Mouse (Mus musculus): ENCODE results near the gene Skap1.

The Skap1 gene

DNA sequence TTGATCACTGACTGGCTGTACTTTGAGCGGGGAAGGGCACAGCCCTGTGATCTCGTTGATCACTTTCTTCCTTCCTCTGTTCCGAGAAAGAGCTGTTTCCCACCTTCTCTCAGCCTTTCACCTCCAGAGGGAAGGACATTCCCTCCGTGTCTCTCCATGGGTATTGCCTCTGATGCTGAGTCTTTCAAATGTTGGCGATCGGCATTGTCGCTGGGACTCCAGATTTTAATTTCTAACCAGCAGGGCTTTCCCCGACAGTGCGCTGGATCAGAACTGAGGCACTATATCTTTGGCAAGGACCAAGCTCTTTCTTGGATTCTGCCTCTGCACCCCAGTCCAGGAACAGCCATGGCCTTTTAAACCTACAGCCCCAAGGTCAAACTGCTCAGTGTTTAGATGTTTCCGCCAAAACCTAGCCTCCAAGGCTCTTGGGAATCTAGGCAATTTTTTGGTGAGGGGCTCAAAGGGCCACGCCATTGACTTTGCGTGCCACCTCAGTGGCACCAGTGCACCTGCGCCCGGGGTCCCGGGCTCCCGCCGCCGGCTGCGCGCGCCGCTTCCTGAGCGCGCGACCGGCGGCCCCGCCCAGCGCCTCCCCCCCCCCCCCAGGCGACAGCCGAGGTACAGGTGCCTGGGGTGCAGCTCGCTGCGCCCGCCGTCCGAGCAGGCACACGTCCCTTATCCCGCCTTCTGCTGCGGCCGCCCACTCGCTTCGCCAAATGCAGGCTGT is at the start of gene Skap1:
Skap1 (plus strand) TSS at position 608 of the 730 bp plus-strand sequence.
- no peak for DNase-seq (ENCODE audit: low spot score)

DNA sequence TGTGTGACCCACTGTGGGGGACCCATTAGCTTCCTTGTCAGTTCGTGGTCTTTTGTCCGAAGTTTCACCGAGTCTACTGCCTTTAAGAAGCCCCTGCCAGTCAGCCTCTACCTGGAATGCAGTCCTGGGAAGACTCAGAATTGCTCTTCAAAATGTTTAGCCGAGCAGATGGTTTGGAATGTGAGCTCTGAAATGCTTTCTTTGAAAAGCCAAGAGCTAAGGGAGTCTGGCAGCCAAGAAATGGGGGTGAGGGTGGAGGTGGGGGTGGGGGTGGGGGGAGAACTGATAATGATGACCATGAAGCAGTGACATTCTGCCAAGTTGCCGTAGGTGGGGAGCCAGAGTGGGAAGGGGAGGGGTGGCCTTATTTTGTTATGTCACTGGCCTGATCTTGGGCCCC is 43.3 kb upstream of the Skap1 start:
- no peak for DNase-seq (ENCODE audit: low spot score)

DNA sequence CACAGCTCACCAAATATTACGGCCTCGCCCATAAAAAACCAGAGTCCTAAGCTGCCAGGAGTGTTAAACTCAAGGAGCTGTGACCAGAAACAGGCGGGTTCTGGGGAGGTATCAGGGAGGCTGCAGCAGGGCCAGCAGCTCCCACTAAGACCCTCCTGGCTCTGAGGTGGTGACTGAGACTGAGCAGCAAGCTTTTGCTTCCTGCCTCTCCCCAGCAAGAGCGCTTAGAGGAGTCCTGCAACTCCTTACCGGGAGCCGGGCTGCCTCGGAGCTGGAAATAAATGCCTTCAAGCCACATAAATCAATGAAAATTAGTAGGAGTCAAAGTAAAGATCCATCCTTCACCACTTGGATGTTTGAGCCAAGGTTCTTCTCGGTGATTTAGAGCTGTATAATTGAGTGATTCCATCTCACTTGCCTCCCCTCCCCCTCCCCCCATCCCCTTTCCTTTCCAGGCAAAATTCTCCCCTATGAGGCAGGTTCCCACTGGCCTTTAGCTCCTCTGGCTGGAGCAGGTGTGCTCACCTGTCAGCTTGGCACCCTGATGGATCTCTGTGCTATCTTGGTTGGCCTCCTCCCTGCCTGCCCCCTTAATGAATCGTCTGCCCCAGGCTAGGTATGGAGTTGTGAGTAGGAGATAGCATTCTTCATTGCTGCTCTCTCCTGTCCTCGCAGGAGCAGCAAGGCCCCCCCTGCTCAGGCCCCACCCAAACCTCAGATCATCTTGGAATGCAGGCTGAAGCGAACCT is 42.7 kb upstream of the Skap1 start:
- no peak for DNase-seq (ENCODE audit: low spot score)

DNA sequence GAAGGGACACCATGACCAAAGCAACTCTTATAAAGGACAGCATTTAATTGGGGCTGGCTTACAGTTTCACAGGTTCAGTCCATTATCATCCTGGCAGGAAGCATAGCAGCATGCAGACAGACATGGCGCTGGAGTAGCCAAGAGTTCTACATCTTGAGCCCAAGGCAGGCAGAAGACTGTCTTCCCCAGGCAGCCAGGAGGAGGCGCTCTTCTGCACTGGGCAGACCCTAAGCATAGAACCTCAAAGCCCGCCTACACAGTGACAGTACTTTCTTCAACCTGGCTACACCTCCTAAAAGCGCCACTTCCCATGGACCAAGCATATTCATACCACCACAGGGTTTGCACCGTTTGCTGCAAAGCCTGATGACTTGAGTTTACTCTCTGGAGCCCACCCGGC is 39.2 kb upstream of the Skap1 start:
- DNase-seq (ENCODE audit: low spot score): no peak

DNA sequence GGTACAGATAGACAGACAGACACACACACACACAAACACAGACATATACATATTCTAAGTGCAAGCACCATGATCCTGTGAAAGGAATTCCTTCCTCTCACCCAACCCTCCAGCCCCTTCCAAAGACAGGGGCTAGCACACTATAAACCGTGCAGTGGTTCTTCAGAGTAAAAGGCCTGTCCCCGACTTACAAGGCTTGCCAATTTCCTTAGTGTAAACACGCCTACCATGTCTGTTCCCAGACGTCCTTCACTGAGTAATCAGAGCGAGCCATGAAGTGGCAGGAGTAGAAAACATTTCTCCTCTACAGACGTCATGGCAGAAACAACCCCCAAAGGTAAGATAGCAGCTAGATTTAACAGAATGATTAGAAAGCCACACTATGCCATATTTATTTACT is 38.2 kb upstream of the Skap1 start:
- no peak for DNase-seq (ENCODE audit: low spot score)

DNA sequence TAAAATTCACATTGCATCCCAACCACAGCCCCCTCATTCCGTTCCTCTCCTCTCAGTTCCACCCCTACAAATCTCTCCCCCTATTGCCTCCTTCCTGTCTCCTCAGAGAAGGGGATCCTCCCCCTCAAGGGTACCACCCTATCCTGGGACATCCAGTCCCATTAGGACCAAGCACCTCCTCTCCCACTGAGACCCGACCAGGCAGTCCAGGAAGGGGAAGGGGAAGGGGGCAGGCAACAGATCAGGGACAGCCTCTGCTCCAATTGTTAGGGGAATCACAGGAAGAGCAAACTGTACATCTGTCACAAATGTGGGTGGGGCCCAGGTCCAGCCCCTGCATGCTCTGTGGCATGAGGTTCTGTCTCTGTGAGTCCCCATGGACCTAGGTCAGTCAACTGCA is 37.6 kb upstream of the Skap1 start:
- DNase-seq (ENCODE audit: low spot score): no peak

DNA sequence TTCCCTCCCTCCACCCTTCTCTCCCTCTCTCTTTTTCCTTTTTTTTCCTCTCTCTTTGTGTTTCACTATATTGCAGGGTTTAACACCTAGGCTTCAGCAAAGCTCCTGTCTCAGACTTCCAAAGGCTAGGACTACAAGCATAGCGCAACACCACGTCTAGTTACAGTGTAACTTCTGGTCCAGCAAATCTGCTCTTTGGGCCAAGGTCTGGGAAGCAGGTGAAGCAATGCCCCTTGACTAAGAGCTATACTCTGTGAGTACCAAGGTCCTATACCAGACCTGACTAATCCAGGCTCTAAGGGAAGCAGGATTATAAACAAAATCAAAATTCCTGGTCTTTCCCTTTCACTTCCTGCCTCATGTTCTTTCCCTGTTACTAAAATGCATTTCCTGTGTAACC is 35.3 kb upstream of the Skap1 start:
- DNase-seq (ENCODE audit: low spot score): no peak

DNA sequence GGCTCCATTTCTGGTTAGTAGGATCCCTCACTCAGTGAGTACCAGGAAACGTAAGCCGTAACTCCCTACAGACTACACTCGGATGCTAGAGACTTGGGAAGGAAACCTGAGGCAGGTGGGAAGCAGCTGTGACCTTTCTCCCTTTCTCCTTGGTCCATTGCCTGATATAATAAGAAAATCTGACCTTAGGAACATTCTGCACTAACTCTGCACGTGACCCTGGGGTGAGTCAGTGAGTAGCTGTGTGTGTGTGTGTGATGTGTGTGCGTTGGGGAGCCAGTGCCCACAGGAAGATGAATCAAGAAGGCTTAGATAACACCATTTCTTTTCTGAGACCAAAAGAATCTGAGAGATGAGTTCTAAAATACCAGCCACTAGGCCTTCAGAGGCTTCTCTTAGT is 34.5 kb upstream of the Skap1 start:
- no peak for DNase-seq (ENCODE audit: low spot score)

DNA sequence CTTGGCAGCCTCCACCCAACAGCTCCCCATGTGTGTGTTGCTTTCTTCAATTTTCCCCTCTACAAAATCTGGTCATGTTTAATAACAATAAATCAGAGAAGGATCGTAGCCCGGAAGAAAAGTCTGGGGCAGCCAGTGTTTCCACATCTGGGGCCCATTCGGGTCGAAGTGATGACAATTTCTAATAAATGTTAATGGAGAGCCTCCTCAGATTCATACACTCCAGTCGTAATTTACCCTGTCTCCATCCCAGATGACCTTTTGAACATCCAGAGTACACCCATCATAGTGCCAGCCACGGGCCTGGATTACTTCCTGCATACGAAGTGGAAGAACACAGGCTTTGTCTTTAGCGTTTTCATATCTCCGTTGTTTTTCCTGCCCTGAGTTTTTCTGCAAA is 32.5 kb upstream of the Skap1 start:
- DNase-seq (ENCODE audit: low spot score): no peak

DNA sequence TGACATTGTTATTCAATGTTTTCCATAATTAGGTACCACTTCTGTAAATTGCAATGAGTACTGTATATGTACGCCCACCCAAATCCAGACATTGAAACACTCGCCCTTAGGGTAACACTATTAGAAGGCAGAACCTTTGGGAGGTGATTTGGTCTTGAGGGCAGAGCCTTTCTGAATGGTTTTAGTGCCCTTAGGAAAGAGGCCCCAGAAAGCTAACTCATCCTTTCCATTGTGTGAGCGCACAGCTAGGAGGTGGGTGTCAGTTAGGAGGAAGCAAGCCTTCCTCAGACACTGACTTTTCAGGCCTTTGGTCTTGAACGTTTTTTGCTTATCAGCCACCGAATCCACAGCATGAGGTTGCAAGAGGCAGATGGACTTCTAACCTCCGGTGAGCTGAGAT is 29.5 kb upstream of the Skap1 start:
- DNase-seq (ENCODE audit: low spot score): no peak

DNA sequence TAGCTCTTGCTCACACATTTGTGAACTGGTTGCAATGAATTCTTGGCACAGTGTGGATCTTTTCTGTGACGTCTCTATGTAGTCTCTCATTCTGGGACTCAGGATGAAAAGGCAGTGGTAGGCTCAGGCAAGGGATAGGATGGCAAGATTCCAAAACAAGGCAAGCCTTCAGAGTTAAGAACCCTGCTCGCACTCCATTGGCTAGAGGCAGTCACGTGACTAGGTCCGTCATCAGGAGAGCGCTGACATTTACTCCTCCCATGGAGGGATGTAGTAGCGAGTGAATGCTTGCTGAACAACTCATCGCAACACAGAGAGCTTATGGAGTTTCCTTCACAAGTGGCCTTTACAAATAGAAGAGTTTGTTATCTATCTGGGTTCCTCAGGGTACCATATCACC is 27.9 kb upstream of the Skap1 start:
- DNase-seq (ENCODE audit: low spot score): no peak

DNA sequence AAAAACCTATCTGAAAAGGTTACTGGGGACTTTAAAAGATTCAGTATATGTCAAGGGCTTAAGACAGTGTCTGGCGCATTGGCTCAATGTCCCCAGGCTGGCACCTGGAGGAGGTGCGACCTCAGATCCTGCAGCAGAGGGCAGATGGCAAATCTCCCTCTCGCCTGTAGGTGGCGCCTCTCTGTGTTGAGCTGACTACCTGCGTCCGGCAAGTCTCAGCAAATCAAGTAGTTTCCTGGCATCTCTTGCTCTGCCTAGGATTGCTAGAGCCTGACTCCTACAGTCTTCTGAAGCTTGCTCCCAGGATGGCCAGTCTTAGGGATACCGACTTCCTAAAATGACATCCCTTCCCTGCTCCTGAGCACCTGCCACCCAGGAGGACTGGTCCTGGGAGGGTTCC is 25.6 kb upstream of the Skap1 start:
- peak; percentile 12 for DNase-seq (ENCODE audit: low spot score)

DNA sequence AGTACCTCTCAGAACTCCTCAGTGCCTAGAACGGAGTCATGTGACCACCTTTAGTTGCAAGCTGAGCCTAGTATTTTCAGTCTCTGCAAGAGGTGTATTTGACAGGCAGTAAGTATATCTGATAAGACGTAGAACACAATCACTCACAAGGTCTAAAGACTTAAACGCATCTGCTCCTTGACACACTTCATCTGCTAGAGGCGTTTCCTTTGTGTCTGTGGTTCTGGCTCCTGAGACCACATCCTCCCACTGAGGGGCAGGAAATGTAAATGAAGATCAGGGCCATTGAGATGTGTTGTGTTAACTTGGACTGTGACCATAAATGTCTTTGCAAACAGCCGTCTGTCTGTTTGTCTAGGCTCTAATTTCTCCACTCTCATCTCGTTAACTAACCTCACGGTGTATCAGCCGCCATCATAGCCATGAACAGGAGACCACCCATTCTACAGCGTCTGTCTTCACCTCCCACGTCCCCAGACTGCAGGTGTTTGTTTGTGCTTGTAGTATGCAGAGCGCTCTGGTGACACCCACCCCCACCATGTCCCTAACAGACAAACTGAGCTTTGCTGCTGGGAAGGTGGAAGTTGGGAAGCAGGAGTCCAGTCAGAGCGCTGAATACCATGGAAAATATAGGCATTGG is 22.7 kb upstream of the Skap1 start:
- no peak for DNase-seq (ENCODE audit: low spot score)

DNA sequence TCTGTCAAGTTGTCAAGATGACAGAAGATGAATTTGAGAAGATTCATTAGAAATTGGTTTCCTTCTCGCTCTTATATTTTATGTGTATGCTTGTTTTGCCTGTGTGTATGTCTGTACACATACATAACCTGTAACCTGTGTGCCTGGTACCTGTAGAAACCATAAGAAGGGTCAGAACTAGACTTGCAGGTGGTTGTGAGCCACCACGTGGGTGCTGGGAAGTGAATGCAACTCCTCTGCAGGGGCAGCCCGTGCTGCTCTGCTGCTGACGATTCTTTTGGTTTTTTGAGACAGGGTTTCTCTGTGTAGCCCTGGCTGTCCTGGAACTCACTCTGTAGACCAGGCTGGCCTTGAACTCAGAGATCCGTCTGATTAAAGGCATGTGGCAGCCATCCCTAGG is 21.9 kb upstream of the Skap1 start:
- no peak for DNase-seq (ENCODE audit: low spot score)

DNA sequence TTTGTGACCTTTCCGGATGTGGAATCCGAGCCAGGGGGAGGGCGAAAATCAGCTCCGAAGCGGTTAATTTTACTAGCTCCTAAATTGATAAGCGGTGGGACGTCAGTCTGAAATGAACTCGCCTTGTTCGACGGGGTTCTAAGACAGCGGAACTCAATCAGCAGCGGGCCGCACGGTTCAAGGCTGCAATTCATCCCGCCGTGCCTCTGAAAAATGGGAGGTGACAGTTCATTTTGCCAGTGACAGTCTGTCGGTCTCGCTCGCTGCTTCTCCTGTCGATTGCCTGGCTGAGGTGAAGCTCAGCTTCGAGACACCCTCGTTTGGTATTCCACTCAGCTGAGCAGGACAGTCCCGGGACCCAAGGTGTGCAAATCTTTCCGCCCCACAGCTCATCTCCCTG is 16.5 kb upstream of the Skap1 start:
- no peak for DNase-seq (ENCODE audit: low spot score)

DNA sequence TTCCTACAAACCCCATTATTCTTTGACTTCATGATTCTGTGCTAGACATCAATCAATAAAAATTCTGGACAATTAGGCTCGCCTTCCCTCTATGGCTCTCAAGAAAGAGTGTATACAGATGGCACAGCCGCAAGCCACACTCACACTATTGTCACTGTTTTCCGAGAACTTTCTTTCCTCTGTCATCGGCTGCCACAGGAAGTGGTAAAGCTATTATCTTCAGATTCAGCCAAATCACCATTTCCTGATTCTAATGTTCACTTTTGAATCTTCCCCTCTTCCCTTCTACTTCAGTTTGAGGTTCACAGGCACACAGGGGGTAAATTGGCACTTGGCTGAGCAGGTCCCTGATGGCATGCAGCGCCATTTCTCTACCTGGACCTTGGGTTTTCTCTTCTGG is 9.3 kb upstream of the Skap1 start:
- DNase-seq (ENCODE audit: low spot score): no peak

DNA sequence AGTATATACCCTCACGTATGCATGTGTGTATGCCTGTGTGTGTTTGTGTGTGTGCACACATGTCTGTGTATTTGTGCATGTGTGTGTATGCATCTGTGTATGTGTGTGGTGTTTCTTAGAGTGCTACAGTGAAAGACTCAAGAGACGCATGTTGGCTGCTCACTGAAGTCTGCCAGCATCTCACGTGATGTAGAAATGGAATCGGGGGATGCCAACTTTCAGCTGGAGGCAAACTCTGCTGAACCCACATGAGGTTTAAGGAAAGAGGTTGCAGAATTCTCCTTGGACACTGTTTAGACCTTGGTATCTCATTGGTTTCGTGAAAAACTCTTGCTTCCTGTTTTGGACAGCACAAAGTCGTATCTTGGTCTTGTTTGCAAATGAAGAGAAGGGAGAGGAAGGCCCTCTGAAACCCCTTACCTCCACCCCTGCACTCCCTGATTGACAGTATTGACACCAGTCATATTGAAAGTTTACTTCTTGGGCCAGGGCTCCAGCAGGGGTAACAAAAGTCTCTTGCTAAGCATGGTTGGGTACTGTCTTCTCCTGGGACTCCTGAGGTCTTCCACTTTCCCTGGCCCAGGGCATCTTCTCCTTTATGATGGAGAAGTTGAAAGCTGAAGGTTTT is 8.6 kb upstream of the Skap1 start:
- DNase-seq (ENCODE audit: low spot score): no peak

DNA sequence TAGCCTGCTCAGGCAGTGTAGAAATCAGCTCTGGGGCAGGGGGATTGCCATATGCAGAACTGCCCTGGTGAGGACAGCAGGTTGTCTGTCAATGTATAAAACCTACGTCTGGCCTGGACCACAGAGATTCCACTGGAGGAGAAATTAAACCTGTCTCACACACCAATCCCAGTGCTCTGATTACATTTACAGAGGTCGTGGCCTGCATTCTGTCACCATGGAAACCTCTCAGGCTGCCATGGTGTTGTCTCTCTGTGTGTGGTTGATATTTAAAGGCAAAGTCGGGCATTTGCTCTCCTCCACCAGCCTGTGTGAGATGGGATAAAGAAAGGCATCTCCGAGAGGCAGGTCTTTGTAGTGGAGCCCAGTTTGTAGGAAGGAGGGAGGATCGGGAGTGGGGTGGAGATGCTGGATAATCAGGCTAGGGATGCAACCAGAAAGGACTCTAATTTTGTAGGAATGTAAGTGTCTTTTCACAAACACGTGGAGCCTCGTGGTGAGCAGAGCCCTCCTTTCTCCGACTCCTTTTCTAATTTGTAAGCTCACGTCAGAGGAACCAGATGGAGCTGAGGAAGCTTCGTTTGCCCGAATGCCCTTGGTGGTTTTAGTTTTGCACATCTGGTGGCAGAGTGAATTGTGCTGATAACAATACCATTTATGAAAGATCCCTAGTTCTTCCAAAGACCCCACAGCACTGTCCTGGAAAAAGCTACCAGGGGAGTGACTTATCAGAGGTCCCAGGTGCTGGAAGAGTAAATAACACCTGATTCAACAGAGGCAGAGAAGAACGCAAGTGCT is 7.7 kb upstream of the Skap1 start:
- DNase-seq (ENCODE audit: low spot score): no peak

DNA sequence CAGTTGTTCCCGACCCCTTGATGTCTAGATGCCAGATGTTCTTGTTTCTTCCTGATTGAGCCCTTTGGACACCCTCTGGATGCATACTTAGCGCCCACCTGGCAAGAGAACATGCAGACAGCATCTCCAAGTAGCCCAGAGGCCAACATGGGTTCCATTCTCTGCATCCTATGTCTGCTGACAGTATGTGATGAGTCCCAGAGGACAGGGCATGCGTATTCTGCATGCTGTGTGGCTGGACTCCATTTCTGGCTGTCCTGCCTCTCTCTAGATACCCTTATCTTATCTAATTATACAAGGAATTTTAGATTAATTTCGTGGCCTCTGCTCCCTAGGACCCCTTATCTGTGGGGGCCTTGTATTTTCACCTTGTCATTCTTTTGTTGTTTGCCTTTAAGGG is 2.6 kb upstream of the Skap1 start:
- DNase-seq (ENCODE audit: low spot score): no peak

DNA sequence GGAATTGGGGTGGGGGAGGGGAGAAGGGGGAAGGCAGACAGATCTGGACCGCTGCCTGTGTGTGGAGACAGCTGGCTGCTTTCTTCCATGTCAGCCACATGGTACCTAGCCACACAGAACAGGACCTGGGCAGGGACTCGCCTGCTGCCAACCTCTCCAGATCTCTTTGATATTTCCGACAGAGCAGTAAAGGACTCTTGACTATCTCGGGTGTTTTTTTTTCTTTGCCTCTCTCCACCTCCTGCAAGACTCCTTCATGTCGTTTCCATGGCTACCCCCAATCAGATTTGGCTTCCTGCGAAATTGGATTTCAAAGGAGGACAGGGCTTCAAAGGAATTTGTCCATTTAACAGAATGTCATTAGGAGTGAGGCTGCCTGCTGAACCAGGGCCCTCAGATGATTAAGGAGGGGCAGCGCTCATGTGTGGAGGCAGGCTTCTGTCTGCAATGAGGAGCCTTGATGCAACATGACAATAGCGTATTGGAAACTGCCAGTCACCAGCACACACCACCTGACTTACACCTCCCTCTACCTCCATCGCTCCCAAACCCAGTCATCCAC is 2.1 kb upstream of the Skap1 start:
- DNase-seq (ENCODE audit: low spot score): no peak

DNA sequence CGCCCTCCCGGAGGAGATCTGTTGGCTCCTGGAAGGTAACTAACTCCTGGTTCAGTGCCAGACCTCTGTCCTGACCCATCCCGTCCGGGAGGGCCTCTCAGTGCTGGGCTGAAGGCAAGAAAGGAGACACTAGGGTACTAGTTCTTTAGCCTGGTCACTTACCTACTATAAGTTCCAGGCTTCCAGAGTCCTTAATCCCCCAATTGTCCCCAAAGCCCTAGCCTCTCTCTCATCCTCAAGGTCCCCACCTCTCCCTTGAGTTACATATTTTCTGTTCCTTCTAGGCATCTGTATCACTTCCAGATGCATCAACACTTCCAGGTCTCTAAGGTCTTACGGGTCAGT is 295 bp downstream of the Skap1 start:
- DNase-seq (ENCODE audit: low spot score): no peak

All from ovary, postnatal 10 days (tissue).